Mouse (Mus musculus) CH12.LX (cell line): Measurements from ENCODE around the gene Rps6kb2. TPM values are rescaled to one million over a fixed set of nuclear protein-coding genes. Genes with fewer than 3 reads are reported as not detected.

Source experiments
- DNase-seq: peaks from one replicate; pipeline ENCODE4 v3.0.0-alpha.2; 2013; ENCODE audit errors: extremely low read depth
- H3K27ac ChIP-seq: 2 replicates; pipeline ENCODE4 v1.5.1; 2012; ENCODE audit warnings: low read depth, mild to moderate bottlenecking, control low read depth, moderate library complexity; ENCODE audit not compliant: insufficient read depth
- H3K27me3 ChIP-seq: replicated peaks from 2 replicates; pipeline ENCODE3; 2012; ENCODE audit warnings: inconsistent platforms
- H3K36me3 ChIP-seq, 2 experiments: replicated peaks in 1 of 2; 2 replicates each; pipeline versions ENCODE3 to v1.6.1; 2012; ENCODE audit warnings: inconsistent platforms in 1 of 2, low read length in 1 of 2, mild to moderate bottlenecking in 1 of 2, mixed read lengths in 1 of 2, moderate library complexity in 1 of 2; ENCODE audit not compliant: control insufficient read depth in 1 of 2, insufficient read depth in 1 of 2
- H3K4me1 ChIP-seq, 2 experiments: 2 replicates each; pipeline ENCODE4 v1.6.1; 2012; ENCODE audit warnings: inconsistent platforms in 1 of 2, moderate library complexity in 1 of 2; ENCODE audit not compliant: insufficient read depth in 2 of 2, control insufficient read depth in 1 of 2
- H3K4me2 ChIP-seq: 2 replicates; pipeline ENCODE4 v1.6.1; 2012; ENCODE audit warnings: low read depth, mild to moderate bottlenecking, control low read depth; ENCODE audit not compliant: poor library complexity, insufficient read depth, severe bottlenecking
- H3K4me3 ChIP-seq, 3 experiments: fragments of 150-350 bp in 1 of 3; sonication (generic) in 1 of 3; replicated peaks in 1 of 3; 2 replicates each; pipeline versions ENCODE3 to v1.5.1; 2011 to 2012; ENCODE audit warnings: low read depth in 2 of 3, low read length in 2 of 3, mild to moderate bottlenecking in 2 of 3, moderate library complexity in 2 of 3, control low read depth in 1 of 3, improper control_type of control experiment in 1 of 3, inconsistent platforms in 1 of 3, mixed read lengths in 1 of 3; ENCODE audit not compliant: poor library complexity in 1 of 3
- H3K79me2 ChIP-seq: replicated peaks from 2 replicates; pipeline ENCODE4 v1.6.1; 2012; ENCODE audit warnings: mild to moderate bottlenecking, moderate library complexity; ENCODE audit not compliant: control insufficient read depth, poor library complexity, insufficient read depth, severe bottlenecking; ENCODE audit errors: extremely low read depth
- H3K9ac ChIP-seq: 2 replicates; pipeline ENCODE4 v1.6.1; 2012; ENCODE audit warnings: low read depth, mild to moderate bottlenecking, control low read depth, moderate library complexity; ENCODE audit not compliant: insufficient read depth
- H3K9me3 ChIP-seq: replicated peaks from 2 replicates; pipeline ENCODE3; 2012; ENCODE audit warnings: low read length, inconsistent platforms, mixed read lengths
- BHLHE40 ChIP-seq: IDR thresholded peaks from 2 replicates; pipeline ENCODE4 v1.6.1; 2011; ENCODE audit warnings: mild to moderate bottlenecking, low read depth, low read length, improper control_type of control experiment
- CHD1 ChIP-seq: IDR thresholded peaks from 2 replicates; pipeline ENCODE4 v1.6.1; 2012; ENCODE audit warnings: low read depth, low read length, improper control_type of control experiment, inconsistent platforms
- CHD2 ChIP-seq: IDR thresholded peaks from 2 replicates; pipeline ENCODE4 v1.6.1; 2011; ENCODE audit warnings: low read length, improper control_type of control experiment
- CTCF ChIP-seq, 2 experiments: IDR thresholded peaks in 1 of 2; conservative IDR thresholded peaks in 1 of 2; 2 replicates each; pipeline ENCODE4 v1.5.1; 2011 to 2012; ENCODE audit warnings: low read depth in 2 of 2, low read length in 2 of 2, improper control_type of control experiment in 1 of 2, inconsistent platforms in 1 of 2, mild to moderate bottlenecking in 1 of 2, moderate library complexity in 1 of 2
- E2F4 ChIP-seq: IDR thresholded peaks from 2 replicates; pipeline ENCODE4 v1.6.1; 2011; ENCODE audit warnings: low read depth, low read length, improper control_type of control experiment; ENCODE audit not compliant: insufficient replicate concordance
- ELF1 ChIP-seq: IDR thresholded peaks from 2 replicates; pipeline ENCODE4 v1.6.1; 2014; ENCODE audit warnings: low read depth, mild to moderate bottlenecking, inconsistent platforms, low read length, improper control_type of control experiment
- EP300 ChIP-seq: IDR thresholded peaks from 2 replicates; pipeline ENCODE4 v1.6.1; 2011; ENCODE audit warnings: low read length, improper control_type of control experiment
- ETS1 ChIP-seq: conservative IDR thresholded peaks from 2 replicates; pipeline ENCODE4 v1.6.1; 2012; ENCODE audit warnings: low read depth, mild to moderate bottlenecking, inconsistent platforms, low read length, improper control_type of control experiment, moderate library complexity
- GABPA ChIP-seq: IDR thresholded peaks from 2 replicates; pipeline ENCODE4 v1.6.1; 2012; ENCODE audit warnings: low read depth, low read length, improper control_type of control experiment, inconsistent platforms; ENCODE audit not compliant: insufficient replicate concordance
- HCFC1 ChIP-seq: IDR thresholded peaks from 2 replicates; pipeline ENCODE4 v1.6.1; 2012; ENCODE audit warnings: low read depth, mild to moderate bottlenecking, inconsistent platforms, low read length, improper control_type of control experiment
- IRF4 ChIP-seq: IDR thresholded peaks from 2 replicates; pipeline ENCODE4 v1.6.1; 2014; ENCODE audit warnings: low read depth, mild to moderate bottlenecking, inconsistent platforms, low read length, improper control_type of control experiment
- JUN ChIP-seq: IDR thresholded peaks from 2 replicates; pipeline ENCODE4 v1.6.1; 2011; ENCODE audit warnings: low read depth, mild to moderate bottlenecking, low read length, improper control_type of control experiment, moderate library complexity; ENCODE audit not compliant: insufficient read depth
- JUND ChIP-seq: conservative IDR thresholded peaks from 2 replicates; pipeline ENCODE4 v1.6.1; 2011; ENCODE audit warnings: low read depth, low read length, improper control_type of control experiment
- KAT2A ChIP-seq: IDR thresholded peaks from 2 replicates; pipeline ENCODE4 v1.6.1; 2012; ENCODE audit warnings: low read length, improper control_type of control experiment, inconsistent platforms; ENCODE audit not compliant: insufficient replicate concordance
- MAFK ChIP-seq: IDR thresholded peaks from 2 replicates; pipeline ENCODE4 v1.6.1; 2011; ENCODE audit warnings: low read length, improper control_type of control experiment; ENCODE audit not compliant: insufficient replicate concordance
- MAX ChIP-seq: IDR thresholded peaks from 2 replicates; pipeline ENCODE4 v1.6.1; 2011; ENCODE audit warnings: low read length, improper control_type of control experiment
- MAZ ChIP-seq: IDR thresholded peaks from 2 replicates; pipeline ENCODE4 v1.6.1; 2012; ENCODE audit warnings: low read depth, mild to moderate bottlenecking, inconsistent platforms, low read length, improper control_type of control experiment, moderate library complexity
- MEF2A ChIP-seq: IDR thresholded peaks from 2 replicates; pipeline ENCODE4 v1.6.1; 2014; ENCODE audit warnings: low read depth, mild to moderate bottlenecking, inconsistent platforms, low read length, improper control_type of control experiment, borderline replicate concordance
- MXI1 ChIP-seq: IDR thresholded peaks from 2 replicates; pipeline ENCODE4 v1.6.1; 2011; ENCODE audit warnings: mild to moderate bottlenecking, low read depth, low read length, improper control_type of control experiment
- MYC ChIP-seq: IDR thresholded peaks from 2 replicates; pipeline ENCODE4 v1.6.1; 2011; ENCODE audit warnings: low read depth, mild to moderate bottlenecking, improper control_type of control experiment, low read length
- NELFE ChIP-seq: IDR thresholded peaks from 2 replicates; pipeline ENCODE4 v1.6.1; 2011; ENCODE audit warnings: low read depth, low read length, improper control_type of control experiment
- NRF1 ChIP-seq: IDR thresholded peaks from 2 replicates; pipeline ENCODE4 v1.6.1; 2014; ENCODE audit warnings: low read depth, mild to moderate bottlenecking, inconsistent platforms, low read length, improper control_type of control experiment, moderate library complexity
- PAX5 ChIP-seq: IDR thresholded peaks from 2 replicates; pipeline ENCODE4 v1.6.1; 2012; ENCODE audit warnings: low read length, inconsistent platforms, mixed read lengths
- POLR2A ChIP-seq: IDR thresholded peaks from 2 replicates; pipeline ENCODE4 v1.6.1; 2011; ENCODE audit warnings: low read depth, mild to moderate bottlenecking, improper control_type of control experiment, low read length
- POLR2AphosphoS2 ChIP-seq: IDR thresholded peaks from 2 replicates; pipeline ENCODE4 v1.6.1; 2011; ENCODE audit warnings: low read depth, low read length, improper control_type of control experiment
- RAD21 ChIP-seq: IDR thresholded peaks from 2 replicates; pipeline ENCODE4 v1.6.1; 2011; ENCODE audit warnings: low read depth, mild to moderate bottlenecking, low read length, improper control_type of control experiment, moderate library complexity
- RCOR1 ChIP-seq: conservative IDR thresholded peaks from 2 replicates; pipeline ENCODE4 v1.6.1; 2012; ENCODE audit warnings: low read depth, mild to moderate bottlenecking, inconsistent platforms, low read length, improper control_type of control experiment
- SIN3A ChIP-seq: IDR thresholded peaks from 2 replicates; pipeline ENCODE4 v1.6.1; 2012; ENCODE audit warnings: low read length, improper control_type of control experiment, inconsistent platforms
- SMC3 ChIP-seq: IDR thresholded peaks from 2 replicates; pipeline ENCODE4 v1.6.1; 2011; ENCODE audit warnings: low read depth, low read length, improper control_type of control experiment
- TBP ChIP-seq: conservative IDR thresholded peaks from 2 replicates; pipeline ENCODE4 v1.6.1; 2011; ENCODE audit warnings: low read depth, low read length, improper control_type of control experiment
- TCF12 ChIP-seq: IDR thresholded peaks from 2 replicates; pipeline ENCODE4 v1.6.1; 2014; ENCODE audit warnings: low read depth, mild to moderate bottlenecking, inconsistent platforms, low read length, improper control_type of control experiment
- UBTF ChIP-seq: IDR thresholded peaks from 2 replicates; pipeline ENCODE4 v1.6.1; 2012; ENCODE audit warnings: low read depth, mild to moderate bottlenecking, inconsistent platforms, low read length, improper control_type of control experiment, moderate library complexity
- USF1 ChIP-seq: IDR thresholded peaks from 2 replicates; pipeline ENCODE4 v1.6.1; 2014; ENCODE audit warnings: low read depth, mild to moderate bottlenecking, inconsistent platforms, low read length, improper control_type of control experiment
- USF2 ChIP-seq: conservative IDR thresholded peaks from 2 replicates; pipeline ENCODE4 v1.6.1; 2011; ENCODE audit warnings: low read depth, low read length, improper control_type of control experiment
- ZC3H11A ChIP-seq: IDR thresholded peaks from 2 replicates; pipeline ENCODE4 v1.6.1; 2012; ENCODE audit warnings: low read depth, mild to moderate bottlenecking, inconsistent platforms, low read length, improper control_type of control experiment
- ZKSCAN1 ChIP-seq: IDR thresholded peaks from 2 replicates; pipeline ENCODE4 v1.6.1; 2012; ENCODE audit warnings: low read depth, inconsistent platforms, low read length, improper control_type of control experiment, borderline replicate concordance
- ZMIZ1 ChIP-seq: IDR thresholded peaks from 2 replicates; pipeline ENCODE4 v1.6.1; 2012; ENCODE audit warnings: low read depth, mild to moderate bottlenecking, inconsistent platforms, low read length, improper control_type of control experiment
- ZNF384 ChIP-seq: IDR thresholded peaks from 2 replicates; pipeline ENCODE4 v1.6.1; 2012; ENCODE audit warnings: low read depth, low read length, improper control_type of control experiment, inconsistent platforms
- dilution Hi-C: fragments of 300-500 bp; cut with MboI; formaldehyde crosslinking; loops from 2 replicates; pipeline ENCODE4 v1.14.3; 2020; ENCODE audit warnings: low sequenced_read_pairs; ENCODE audit not compliant: extremely low pct_unique_long_range_greater_than_20kb, extremely low pct_ligation_motif_present
- in situ Hi-C: fragments of 300-500 bp; cut with MboI; formaldehyde crosslinking; loops from 3 replicates; pipeline ENCODE4 v1.14.3; 2019; ENCODE audit warnings: low sequenced_read_pairs, low pct_ligation_motif_present, low pct_unique_long_range_greater_than_20kb, mixed read lengths
- polyA plus RNA-seq: library from polyadenylated mRNA; unstranded; fragments of >175 nt; gene quantifications from 2 replicates; pipeline ENCODE4 v1.2.1, GENCODE M21; 2012; ENCODE audit warnings: low read depth; ENCODE audit not compliant: insufficient read length
- total RNA-seq, 2 experiments: library from RNA; depleted of rRNA; stranded (reverse); fragments of 300-350 nt in 1 of 2; fragments of >200 nt in 1 of 2; gene quantifications; 2 replicates each; pipeline ENCODE4 v1.2.3; 2012 to 2014

Gene Rps6kb2
- total and polyA plus RNA-seq, 3 experiments, result 9.7 to 26.6 (median 20.7) TPM

- H3K27me3 ChIP-seq, result no peaks in the 10 kb centered on the region
- H3K4me2 ChIP-seq, result peak within 1 kb of the TSS; percentile 70
- peaks cover 46% of the 10 kb centered on the region for H3K79me2 ChIP-seq
- H3K36me3 ChIP-seq, result peaks cover 48 to 63% of the 10 kb centered on the region in 2 experiments
- H3K9me3 ChIP-seq, result no peaks in the 10 kb centered on the region
- peaks cover 19 to 65% of the 10 kb centered on the region in 2 experiments for H3K4me1 ChIP-seq
- peak within 1 kb of the TSS; percentile 86 to 89 (median 87) for H3K4me3 ChIP-seq
- DNase-seq, result peak; percentile 88
- H3K27ac ChIP-seq, result peak within 1 kb of the TSS; percentile 82
- in situ Hi-C loops (no loop called here), dilution Hi-C loops (no loop called here)
- TF ChIP-seq POLR2A, result peak; percentile 63
- no peak; the same call in 1 of the 2 replicates for TF ChIP-seq TBP
- TF ChIP-seq MAX, result 0 out of 2 replicates have a peak, but pooled peaks have one; percentile 3
- peak; percentile 93 for TF ChIP-seq IRF4
- TF ChIP-seq USF2, result no peak
- no peak; the same call in 1 of the 2 replicates for TF ChIP-seq ZNF384
- TF ChIP-seq KAT2A, result no peak
- TF ChIP-seq MAZ, result peak; percentile 98
- peak; percentile 30; the same call in 1 of the 2 replicates for TF ChIP-seq HCFC1
- TF ChIP-seq USF1, result no peak
- TF ChIP-seq E2F4, result no peak
- peak; percentile 69 for TF ChIP-seq MEF2A
- no peak for TF ChIP-seq ZMIZ1
- no peak for TF ChIP-seq PAX5
- peak; percentile 47; the same call in 1 of the 2 replicates for TF ChIP-seq ETS1
- 0 out of 2 replicates have a peak, but pooled peaks have one; percentile 23 for TF ChIP-seq UBTF
- TF ChIP-seq EP300, result peak; percentile 80
- TF ChIP-seq CHD2, result peak; percentile 64; the same call in 1 of the 2 replicates
- no peak for TF ChIP-seq RCOR1
- TF ChIP-seq JUN, result no peak
- no peak for TF ChIP-seq ZKSCAN1
- no peak for TF ChIP-seq CTCF (conservative IDR thresholded peaks at IDR 0.05 in 1 of 2, IDR thresholded peaks at IDR 0.05 in 1 of 2; ENCODE audit: low read depth in 2 of 2, low read length in 2 of 2)
- TF ChIP-seq JUND, result no peak
- no peak for TF ChIP-seq CHD1
- no peak for TF ChIP-seq GABPA
- no peak for TF ChIP-seq ZC3H11A
- TF ChIP-seq NELFE, result no peak
- peak; percentile 69; the same call in 1 of the 2 replicates for TF ChIP-seq TCF12
- TF ChIP-seq RAD21, result no peak; the same call in 1 of the 2 replicates
- peak; percentile 81 for TF ChIP-seq ELF1
- TF ChIP-seq MXI1, result peak; percentile 99
- peak; percentile 24; the same call in 1 of the 2 replicates for TF ChIP-seq BHLHE40
- TF ChIP-seq SMC3, result no peak
- no peak for TF ChIP-seq POLR2AphosphoS2
- peak; percentile 80; the same call in 1 of the 2 replicates for TF ChIP-seq SIN3A
- TF ChIP-seq NRF1, result no peak; the same call in 1 of the 2 replicates
- TF ChIP-seq MYC, result no peak
- no peak for TF ChIP-seq MAFK
- H3K9ac ChIP-seq, result peak within 1 kb of the TSS; percentile 74
Measured at GRCm38 (mm10) chr19:4190831-4191334, 27.7 kb upstream of the Rps6kb2 start, which contains the start of gene Tbc1d10c. TSS of gene Tbc1d10c (minus strand) at chr19:4191284.
